Mouse (Mus musculus): ENCODE measurements at regions not wholly inside any gene's neighbourhood (a gene's known extent, or its start where the extent isn't known, plus 50 kb on each side); places are given as distances from the start of the nearest gene placed in this dataset.

DNA sequence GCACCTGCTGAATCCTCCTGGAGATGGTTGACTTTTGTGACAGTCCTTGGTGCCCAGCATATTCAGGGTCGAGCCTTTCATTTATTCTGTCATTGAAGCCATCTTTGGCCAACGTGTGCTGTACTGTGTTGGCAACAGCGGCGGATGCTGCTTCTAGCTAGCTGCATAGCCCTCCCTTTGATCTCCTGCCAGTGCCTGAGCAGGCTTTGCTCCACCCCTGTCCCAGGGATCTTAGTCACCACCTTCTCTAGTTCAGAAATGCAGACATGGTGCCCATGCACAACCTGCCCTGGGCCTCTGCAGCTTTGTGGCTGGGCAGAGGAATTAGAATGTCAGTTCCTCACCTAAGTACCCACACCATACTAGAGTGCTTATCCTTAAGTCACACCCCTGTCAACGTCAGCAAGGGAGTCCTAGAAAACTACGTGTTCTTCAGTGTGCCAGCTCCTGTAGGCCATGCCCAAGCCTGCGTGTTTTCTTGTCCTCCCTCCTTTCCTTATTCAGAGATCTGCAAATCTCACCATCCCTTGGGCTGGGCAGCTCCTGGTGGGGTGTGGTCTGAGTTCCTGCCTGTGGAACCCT is 151.9 kb downstream of the Zfp706 start:
- TF ChIP-seq CTCF (IDR thresholded peaks at IDR 0.05; ENCODE audit: borderline replicate concordance, extremely low read depth, insufficient read depth, insufficient read length), result no peak
- TF ChIP-seq POLR2A (IDR thresholded peaks at IDR 0.05; ENCODE audit: borderline replicate concordance, extremely low read depth, insufficient read depth, insufficient read length, poor library complexity, severe bottlenecking), result no peak

Measured in brain, embryonic 14.5 days (tissue).